ENCODE assay signal across 15 mouse cellular contexts in genomic region chr3:140760051-140760450, GRCm38 (mm10).
"Had no signal": no experiment of that assay in that cellular context is flagged by ENCODE, and none has a peak within 500 bp of the region (broad histone marks: within the 10 kb centered on the region; RNA-seq: fewer than 3 reads in every experiment).

No protein-coding gene starts in this region.

- H3K27ac ChIP-seq: kidney, embryonic 15.5 days; liver, embryonic 13.5 days; neural tube, embryonic 13.5 days; stomach, embryonic 15.5 days had no signal

- DNase-seq: kidney, postnatal 10 days; kidney, postnatal 36 days; liver, embryonic 13.5 days; lung, adult 2 months; lung, postnatal 14 days; lung, postnatal 4 days; midbrain, embryonic 14.5 days; retina, postnatal 1 day; right cerebral cortex, postnatal 25 days; spleen, adult 18-20 months; thymus, postnatal 36 days had no signal

- H3K4me3 ChIP-seq: kidney, embryonic 15.5 days; liver, embryonic 13.5 days; myocyte; neural tube, embryonic 13.5 days; stomach, embryonic 15.5 days had no signal
